Mouse (Mus musculus) layer of hippocampus, postnatal 25 days (tissue): ENCODE data around the gene Ppm1j. TPM values are rescaled to one million over a fixed set of nuclear protein-coding genes. Genes with fewer than 3 reads are reported as not detected.
A peak's percentile ranks its signal among the peaks of the same experiment; 100 is the strongest.
"Not testable (repeated sequence)": the region's sequence is repeated elsewhere in the genome, so short reads cannot be mapped to it uniquely, and the experiment has no call there.

ENCODE experiments used
- DNase-seq, 2 experiments: peaks; one replicate each; pipeline ENCODE4 v3.0.0; 2022; ENCODE audit warnings: mixed read lengths in 2 of 2, low spot score in 1 of 2; ENCODE audit errors: extremely low spot score in 1 of 2
- total RNA-seq, 2 experiments: library from RNA; stranded (reverse); gene quantifications; 2 replicates each; pipeline ENCODE4 v1.2.3; 2021

Gene Ppm1j
- under 1 TPM; 0.63 to 0.79 TPM for total RNA-seq

DNA sequence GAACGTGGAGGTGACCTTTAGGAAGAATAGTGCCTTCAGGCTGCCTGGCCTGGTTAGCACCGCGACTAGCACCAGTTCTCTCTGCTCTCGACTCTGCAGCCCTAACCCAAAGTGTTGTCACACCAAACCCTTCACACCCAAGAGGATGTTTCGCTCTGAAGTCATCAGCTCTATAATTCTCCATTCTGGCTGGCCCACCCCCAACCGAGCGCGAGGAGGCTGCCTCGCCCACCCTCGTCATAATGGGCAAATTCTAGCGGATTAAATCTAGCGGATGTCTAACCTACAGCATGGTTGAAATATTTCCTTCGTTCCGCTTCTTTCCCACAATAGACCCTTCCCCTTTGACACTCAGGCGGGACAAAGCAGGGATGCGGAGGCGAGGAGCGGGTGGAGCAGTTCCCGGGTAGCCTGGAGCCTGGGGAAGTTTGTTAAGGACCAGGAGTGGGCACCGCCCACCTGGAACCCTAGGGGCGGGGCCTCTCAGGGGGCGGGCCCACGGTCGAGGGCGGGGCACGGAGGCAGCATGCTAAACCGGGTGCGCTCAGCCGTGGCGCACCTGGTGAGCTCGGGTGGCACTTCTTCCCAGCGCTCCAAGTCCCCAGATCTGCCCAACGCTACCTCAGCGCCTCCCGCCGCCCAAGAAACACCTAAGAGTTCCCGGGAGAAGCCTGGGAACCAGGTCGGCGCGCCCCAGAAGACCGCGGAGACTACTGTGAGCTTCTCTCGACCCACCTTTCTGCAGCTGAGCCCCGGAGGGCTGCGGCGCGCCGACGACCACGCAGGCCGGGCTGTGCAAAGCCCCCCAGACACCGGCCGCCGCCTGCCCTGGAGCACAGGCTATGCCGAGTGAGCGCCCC is at the start of gene Ppm1j:
TSS of gene Ppm1j (plus strand) at position 496 of the 860 bp plus-strand sequence.
- no peak for DNase-seq

DNA sequence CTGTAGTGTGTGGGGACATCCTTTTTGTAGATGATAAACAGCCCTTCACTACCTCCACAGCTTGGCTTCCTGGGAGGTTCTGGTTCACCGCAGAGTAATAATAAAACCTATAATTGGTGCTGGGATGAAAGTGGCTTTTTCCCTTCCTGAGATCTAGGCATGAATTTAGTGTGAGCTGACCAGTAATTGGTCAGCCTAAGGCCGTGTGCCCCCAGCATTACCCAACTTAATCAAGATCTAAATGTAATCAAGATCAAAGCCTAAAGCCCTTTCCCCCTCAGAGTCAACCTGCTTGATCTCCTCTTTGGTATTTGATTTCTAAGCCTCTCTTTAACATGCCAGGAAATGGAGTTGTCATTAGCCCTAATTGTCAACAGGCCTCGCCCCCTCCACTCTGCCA is 47.9 kb upstream of the Ppm1j start:
- no peak for DNase-seq

- no peak for DNase-seq
Observed at GRCm38 (mm10) chr3:104734654-104735053, 46.2 kb upstream of the Ppm1j start.

DNA sequence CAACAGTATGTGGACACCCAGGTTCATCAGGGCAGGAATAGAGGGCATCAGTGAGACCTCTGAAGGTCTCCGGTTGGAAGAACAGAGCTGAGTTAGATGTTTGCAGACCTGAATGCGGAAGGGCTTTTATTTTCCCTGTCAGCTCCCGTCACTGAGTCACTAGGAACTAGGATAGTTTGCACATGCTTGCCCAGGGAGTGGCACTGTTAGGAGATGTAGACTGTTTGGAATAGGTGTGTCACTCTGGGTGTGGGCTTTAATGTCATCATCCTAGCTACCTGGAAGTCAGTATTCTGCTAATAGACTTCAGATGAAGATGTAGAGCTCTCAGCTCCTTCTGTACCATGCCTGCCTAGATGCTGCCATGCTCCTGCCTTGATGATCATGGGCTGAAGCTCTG is 38.9 kb upstream of the Ppm1j start:
- no peak for DNase-seq

- no peak for DNase-seq
Observed at GRCm38 (mm10) chr3:104743161-104743560, 37.7 kb upstream of the Ppm1j start.

GRCm38 (mm10) chr3:104743864-104744263 is 37.0 kb upstream of the Ppm1j start:
- DNase-seq = no peak

GRCm38 (mm10) chr3:104752845-104753244 is 28.0 kb upstream of the Ppm1j start:
- DNase-seq = peak in 1 of 2 experiments; percentile 11

DNA sequence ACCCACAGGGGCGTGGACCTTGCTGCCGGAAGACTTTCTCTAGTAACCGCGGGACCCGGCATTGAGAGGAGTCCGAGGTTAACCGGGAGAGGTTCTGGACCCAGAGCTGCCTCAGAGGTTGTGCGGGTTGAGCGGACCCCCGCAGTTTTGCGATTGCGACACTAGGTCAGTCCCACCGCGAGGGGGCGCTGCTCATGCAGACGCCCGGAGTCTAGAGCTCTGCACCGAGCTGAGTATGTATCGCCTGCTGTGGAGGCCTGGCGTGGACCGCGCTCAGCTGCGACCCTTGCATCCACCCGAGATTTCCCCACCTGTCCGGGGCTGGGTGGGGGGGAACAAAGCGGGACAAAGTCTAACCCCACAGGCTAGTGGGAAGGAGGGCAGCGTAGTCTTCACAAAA is 22.4 kb upstream of the Ppm1j start:
- peak; percentile 56 to 76 for DNase-seq

- no peak for DNase-seq
Observed at GRCm38 (mm10) chr3:104758869-104759268, 22.0 kb upstream of the Ppm1j start.

GRCm38 (mm10) chr3:104762103-104762863 is 18.6 kb upstream of the Ppm1j start:
- not testable (repeated sequence) for DNase-seq

GRCm38 (mm10) chr3:104765021-104765420 is 15.8 kb upstream of the Ppm1j start:
- peak in 1 of 2 experiments; percentile 25 for DNase-seq

DNA sequence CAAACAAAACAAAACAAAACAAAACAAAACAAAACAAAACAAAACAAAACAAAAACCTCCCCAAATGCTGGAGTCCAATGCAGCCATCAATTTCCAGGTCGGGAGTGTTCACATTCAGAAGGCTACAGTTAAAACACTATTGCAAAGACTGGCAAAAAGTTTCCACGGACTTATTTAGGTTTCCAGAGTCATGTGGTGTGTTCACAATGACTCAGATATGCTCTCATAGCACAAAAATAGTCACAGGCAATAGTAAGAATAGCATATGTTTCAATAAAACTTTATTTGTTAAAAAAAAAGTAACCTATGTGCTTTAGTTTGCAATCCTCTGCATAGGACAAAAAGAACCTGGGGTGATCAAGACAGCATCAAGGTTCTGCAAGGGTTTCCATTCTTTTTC is 13.7 kb upstream of the Ppm1j start:
- no peak for DNase-seq

DNA sequence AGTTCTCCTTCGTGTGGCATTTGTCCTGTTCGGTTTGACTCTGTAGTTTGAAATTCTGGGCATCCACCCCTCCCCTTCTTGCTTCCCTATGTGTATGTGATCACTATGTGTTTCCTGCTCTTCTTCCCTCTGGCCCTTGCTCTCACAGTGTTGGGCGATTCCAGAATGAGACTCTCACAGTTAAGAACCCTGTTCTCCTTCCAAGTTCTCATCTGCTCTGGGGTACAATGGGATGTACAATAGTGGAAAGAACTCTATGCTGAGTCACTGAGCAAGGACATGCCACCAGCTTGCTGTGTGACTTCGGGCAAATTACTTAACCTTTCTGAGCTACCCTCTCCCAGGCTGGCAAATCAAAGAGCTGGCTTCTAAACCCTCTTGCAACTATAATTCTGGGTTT is 13.1 kb upstream of the Ppm1j start:
- no peak for DNase-seq

DNA sequence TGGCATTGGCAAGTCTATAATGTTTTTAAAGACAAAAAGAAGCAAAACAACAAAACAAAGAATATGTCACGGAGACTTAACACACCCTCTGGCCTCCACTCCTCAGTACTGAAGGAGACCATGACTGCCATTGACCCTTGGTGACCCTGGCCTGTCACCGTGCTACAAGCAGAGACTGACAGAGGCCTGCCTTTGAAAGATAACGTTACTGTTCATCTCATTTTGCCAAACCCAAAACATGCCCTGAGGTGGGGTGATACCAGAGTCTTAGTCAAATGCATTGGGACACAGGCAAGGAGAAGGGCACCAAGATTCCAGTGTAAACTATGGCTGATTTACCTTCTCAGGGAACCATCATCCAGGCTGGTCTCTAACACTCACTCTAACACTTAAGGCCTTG is 11.7 kb upstream of the Ppm1j start:
- no peak for DNase-seq

- DNase-seq = peak; percentile 32 to 58
Observed at GRCm38 (mm10) chr3:104770035-104770434, 10.8 kb upstream of the Ppm1j start.

DNA sequence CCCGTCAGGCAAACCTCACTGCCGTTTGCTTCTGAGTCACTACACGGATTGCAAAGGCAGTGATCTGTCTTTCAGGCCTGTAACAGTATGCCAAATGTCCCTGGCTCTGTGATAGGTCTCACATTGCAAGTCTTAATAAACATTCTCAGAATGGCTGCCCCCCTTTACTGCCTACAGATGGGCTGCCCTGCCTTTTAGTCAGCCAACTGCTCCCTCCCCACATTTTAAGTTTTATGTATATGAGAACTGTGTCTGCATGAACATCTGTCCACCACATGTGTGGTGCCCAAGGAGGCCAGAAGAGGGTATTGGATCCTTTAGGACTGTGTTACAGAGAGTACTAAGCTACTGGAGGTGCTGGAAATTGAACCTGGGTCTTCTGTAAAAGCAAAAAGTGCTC is 9.9 kb upstream of the Ppm1j start:
- no peak for DNase-seq

DNA sequence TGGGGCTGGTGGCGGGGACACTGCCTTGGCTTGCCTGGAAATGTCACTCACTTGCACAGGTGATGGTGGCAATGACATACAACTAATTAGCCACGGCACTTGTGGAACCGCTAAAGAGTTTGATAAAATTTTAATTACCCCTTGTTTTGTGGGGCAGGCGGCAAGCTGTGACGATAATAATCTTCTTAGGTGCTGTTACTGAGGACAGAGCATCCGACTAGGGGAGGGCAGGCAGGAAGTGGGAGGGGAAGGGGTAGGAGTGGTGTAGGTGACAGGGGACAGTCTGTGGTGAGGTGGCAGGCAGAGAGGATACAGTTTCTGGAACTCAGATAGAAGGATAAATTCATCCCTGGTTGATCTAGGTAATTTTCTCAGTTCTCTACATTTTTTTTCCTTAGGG is 9.4 kb upstream of the Ppm1j start:
- no peak for DNase-seq

DNA sequence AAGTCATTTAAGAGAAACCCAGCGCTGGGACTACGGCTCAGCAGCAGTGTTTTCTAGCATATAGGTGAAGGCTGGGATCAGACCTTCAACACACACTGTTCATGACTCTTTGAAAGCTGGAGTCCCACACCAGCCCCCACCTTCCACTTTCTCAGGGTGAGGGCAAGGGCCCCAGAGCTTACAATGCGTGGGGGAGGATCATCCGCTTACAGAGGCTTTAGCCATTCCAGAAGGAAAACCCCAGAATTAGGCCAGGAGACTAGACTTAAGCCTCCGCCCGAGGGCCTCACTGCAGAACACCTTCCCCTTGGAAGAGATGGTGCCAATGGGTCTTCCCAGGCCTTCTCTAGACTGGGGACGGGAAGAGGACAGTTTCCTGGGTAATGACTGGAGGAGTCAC is 7.6 kb upstream of the Ppm1j start:
- DNase-seq = no peak

DNA sequence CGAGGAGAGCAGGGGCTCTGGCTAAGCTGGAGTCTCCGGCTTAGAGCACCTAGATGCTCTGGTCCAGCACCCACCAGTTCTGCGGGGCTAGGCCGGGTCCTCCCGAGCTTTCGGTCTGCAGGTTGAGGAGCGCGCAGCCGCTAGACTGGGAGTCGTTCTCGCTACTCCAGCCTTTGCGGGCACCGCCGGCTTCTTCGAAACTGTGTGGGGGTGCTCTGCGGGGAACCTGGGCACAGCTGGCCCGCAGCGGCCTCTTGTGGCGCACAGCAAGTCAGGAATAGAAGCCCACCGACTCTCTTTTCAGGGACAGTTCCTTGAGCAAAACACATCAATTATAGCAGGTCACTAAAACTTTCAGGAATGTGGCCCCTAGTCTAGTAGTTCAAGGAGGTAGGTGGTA is 3.5 kb upstream of the Ppm1j start:
- DNase-seq = no peak

DNA sequence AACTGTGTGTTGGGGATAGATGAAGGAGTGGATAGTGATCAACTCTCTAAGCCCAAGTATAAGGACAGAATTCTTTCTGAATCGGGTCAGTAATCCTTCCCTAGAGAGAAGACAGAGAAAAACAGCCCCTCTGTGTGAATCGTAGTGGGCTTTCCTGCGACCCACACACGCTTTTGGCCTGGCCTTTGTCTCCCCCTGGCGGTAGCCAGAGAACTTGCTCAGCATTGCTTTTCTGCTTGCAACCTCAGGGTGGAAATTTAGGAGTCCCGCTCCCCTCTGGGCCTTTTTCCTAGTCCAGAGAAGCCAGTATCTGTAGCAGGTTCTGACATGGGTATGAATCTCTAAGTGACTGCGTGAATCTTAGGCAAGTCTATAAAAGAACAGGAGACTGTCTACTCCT is 907 bp upstream of the Ppm1j start:
- DNase-seq = peak; percentile 47 to 72

GRCm38 (mm10) chr3:104781471-104781903 is 631 bp downstream of the Ppm1j start, which contains the start of gene Fam19a3:
TSS of gene Fam19a3 (minus strand) at chr3:104781840.
- DNase-seq = no peak
